Mouse (Mus musculus) layer of hippocampus, postnatal 25 days (tissue): ENCODE data around the gene Aaed1. TPM values are rescaled to one million over a fixed set of nuclear protein-coding genes. Genes with fewer than 3 reads are reported as not detected.

Experiments
- DNase-seq, 2 experiments: peaks; one replicate each; pipeline ENCODE4 v3.0.0; 2022; ENCODE audit warnings: mixed read lengths in 2 of 2, low spot score in 1 of 2; ENCODE audit errors: extremely low spot score in 1 of 2
- total RNA-seq, 2 experiments: library from RNA; stranded (reverse); gene quantifications; 2 replicates each; pipeline ENCODE4 v1.2.3; 2021

Aaed1 gene
- 10 to 100 TPM; 13.1 to 14.4 TPM for total RNA-seq

GRCm38 (mm10) chr13:64312024-64312915 is at the start of gene Aaed1:
TSS of gene Aaed1 (minus strand) at chr13:64312710.
- DNase-seq = peak; percentile 76 to 80

- no peak for DNase-seq
These were observed 49.6 kb upstream of the Aaed1 start for GRCm38 (mm10) chr13:64362139-64362538.

GRCm38 (mm10) chr13:64361020-64361419 is 48.5 kb upstream of the Aaed1 start:
- DNase-seq = no peak

- no peak for DNase-seq
These were observed 47.2 kb upstream of the Aaed1 start for GRCm38 (mm10) chr13:64359702-64360101.

GRCm38 (mm10) chr13:64358476-64358875 is 46.0 kb upstream of the Aaed1 start:
- DNase-seq = no peak

- no peak for DNase-seq
These were observed 44.9 kb upstream of the Aaed1 start for GRCm38 (mm10) chr13:64357389-64357788.

GRCm38 (mm10) chr13:64349474-64349873 is 37.0 kb upstream of the Aaed1 start:
- no peak for DNase-seq

- peak; percentile 28 to 46 for DNase-seq
These were observed 31.6 kb upstream of the Aaed1 start for GRCm38 (mm10) chr13:64344082-64344501.

- peak; percentile 11 to 15 for DNase-seq
These were observed 31.1 kb upstream of the Aaed1 start for GRCm38 (mm10) chr13:64343598-64343997.

GRCm38 (mm10) chr13:64335546-64336132 is 23.1 kb upstream of the Aaed1 start:
- DNase-seq = no peak

- DNase-seq = no peak
These were observed 20.6 kb upstream of the Aaed1 start for GRCm38 (mm10) chr13:64333102-64333501.

- no peak for DNase-seq
These were observed 19.8 kb upstream of the Aaed1 start for GRCm38 (mm10) chr13:64332321-64332720.

- DNase-seq = no peak
These were observed 10.2 kb upstream of the Aaed1 start for GRCm38 (mm10) chr13:64322561-64323281.

- no peak for DNase-seq
These were observed 7.8 kb upstream of the Aaed1 start for GRCm38 (mm10) chr13:64320334-64320733.

GRCm38 (mm10) chr13:64319782-64320181 is 7.3 kb upstream of the Aaed1 start:
- no peak for DNase-seq

- DNase-seq = no peak
These were observed 5.8 kb upstream of the Aaed1 start for GRCm38 (mm10) chr13:64318355-64318754.

GRCm38 (mm10) chr13:64315483-64316050 is 3.1 kb upstream of the Aaed1 start:
- DNase-seq = no peak

- DNase-seq = no peak
These were observed 1.5 kb upstream of the Aaed1 start for GRCm38 (mm10) chr13:64314041-64314440.

GRCm38 (mm10) chr13:64312916-64313289 is 393 bp upstream of the Aaed1 start:
- DNase-seq = no peak

GRCm38 (mm10) chr13:64311266-64311665 is 1.2 kb downstream of the Aaed1 start:
- DNase-seq = no peak

- no peak for DNase-seq
These were observed 1.9 kb downstream of the Aaed1 start for GRCm38 (mm10) chr13:64310585-64310984.
